Mouse (Mus musculus) urinary bladder, postnatal 14 days (tissue): ENCODE results near the gene Dmkn.
"Not testable (repeated sequence)": the region's sequence is repeated elsewhere in the genome, so short reads cannot be mapped to it uniquely, and the experiment has no call there.

Experiments used
- DNase-seq: peaks from one replicate; pipeline ENCODE4 v3.0.0; 2021; ENCODE audit warnings: low spot score

The Dmkn gene

DNA sequence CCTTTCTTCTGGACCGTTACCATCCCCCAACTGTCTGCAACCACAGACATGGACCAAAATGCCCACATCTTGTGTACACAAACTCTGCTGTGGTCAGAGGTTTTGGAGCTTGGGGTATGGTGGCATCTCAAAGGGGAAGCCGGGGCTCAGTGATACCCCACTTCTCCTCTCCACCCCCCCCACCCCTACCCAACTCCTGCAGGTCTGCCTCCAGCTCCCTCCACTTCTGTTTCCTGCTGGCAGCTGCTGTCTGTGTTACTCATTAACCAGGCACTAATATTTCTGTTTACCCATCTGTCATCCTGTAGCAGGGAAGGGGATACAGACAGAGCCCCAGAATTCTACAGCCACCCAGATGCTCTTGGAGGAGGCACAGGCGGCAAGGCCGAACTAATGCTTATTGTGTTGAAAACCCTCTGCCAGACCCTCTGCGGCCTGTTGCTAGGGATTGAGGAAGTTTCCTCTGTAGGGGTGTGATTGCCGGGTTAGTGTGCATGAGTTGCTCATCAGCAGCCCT, 48.8 kb downstream of the Dmkn start:
- DNase-seq, result peak; percentile 22

DNA sequence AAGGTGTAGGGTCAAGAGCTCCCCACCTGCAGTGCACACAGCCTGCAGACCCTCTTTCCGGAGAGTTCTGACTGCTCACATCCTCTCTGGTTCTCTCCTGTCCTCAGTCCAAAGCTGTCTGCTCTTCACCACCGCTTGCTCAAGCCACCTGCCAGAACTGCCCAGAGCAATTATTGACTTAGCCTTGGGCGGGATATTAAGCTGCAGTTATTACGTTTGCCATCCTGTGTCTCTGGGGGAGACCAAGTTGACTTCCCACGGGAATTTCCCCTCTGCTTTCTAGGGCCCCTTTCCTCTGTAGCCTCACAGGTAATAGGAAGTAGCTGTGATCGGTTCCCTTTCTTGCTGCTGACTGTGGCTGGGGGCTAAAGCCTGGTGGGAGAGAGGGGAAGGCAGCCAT, 56.6 kb downstream of the Dmkn start:
- DNase-seq, result no peak

DNA sequence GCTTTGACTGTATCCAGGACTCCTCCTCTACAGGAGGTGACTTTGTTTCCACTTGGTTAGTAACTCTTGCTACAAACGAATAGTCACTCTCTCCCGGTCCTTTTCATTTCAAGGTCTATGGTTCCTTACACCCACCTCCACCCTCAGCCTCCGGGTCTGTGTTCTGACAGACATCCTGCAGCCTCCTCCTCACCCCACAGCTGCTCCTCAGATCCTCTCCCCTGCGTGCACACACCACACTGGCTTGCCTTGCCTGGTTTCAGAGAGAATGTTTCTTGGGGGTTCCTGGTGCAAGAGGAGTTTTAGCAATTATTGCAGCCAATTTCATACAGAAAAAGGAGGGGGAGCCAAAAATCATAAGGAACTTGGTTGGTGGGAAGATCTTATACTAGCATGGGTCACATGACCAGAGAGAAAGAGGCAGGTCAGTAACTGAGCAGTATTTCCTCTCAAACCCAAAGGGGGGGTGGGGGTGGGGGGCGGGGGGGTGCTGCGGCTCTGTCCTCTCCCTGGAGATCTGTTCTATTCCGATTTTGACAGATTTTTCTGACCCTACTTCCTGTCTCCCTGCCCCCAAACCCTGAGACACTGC, 57.4 kb downstream of the Dmkn start:
- no peak for DNase-seq

DNA sequence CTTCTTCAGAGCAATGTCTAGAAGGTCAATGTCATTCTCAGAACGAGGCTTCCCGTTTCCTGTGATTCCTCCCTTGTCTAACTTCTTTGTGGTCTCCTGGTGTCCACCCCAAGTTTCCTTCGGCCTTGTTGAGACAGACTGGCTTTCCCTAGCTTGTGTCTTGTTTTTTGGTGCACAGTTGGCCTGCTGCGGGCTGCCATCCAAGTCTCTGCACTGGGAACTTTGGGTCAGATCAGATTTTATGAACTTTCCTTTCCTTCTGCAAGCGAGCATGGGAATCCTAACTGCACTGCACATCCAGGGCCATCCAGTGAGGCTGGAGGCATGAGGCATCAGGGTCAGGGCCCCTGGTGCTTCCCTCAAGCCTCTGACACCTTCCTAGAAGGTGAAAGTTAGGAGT, 58.0 kb downstream of the Dmkn start:
- DNase-seq, result no peak

DNA sequence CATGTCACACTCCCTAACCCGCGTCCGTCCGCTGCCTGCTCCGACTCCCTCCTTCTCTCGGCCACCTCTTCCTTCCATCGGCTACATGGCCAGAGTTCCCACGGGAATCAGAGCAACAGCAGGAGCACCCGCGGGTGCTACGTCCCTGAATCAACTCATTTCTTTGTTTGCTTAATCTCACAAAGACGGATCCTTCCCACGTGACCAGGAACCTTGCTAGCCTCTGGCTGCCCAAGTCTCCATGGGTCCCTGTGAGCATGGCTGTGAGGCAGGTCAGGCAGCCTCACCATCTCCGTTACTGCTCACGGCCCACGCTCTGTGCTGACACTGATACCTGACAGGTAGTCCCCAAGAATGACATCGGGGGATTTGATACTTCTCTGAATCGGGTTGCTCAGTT, 60.1 kb downstream of the Dmkn start, which contains the start of gene Ffar2:
TSS of gene Ffar2 (minus strand) at position 101 of the 400 bp plus-strand sequence.
- DNase-seq, result no peak

DNA sequence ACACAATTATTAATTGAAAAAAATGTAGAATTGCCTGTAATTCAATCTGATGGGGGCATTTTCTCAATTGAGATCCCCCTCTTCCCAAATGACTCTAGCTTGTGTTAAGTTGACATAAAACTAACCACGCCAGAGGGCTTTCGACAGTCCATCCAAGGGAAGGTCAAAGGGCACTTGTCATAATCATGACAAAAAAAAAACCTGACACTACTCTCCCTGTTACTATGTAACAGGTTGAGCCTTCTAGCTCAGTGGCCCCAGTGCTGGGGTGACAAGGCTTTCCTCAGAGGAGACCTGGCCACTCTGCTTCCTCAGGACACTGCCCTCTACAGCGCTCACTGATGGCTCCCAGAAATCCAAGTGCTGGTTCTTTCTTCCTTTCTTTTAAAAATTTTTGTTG, 60.8 kb downstream of the Dmkn start:
- DNase-seq, result no peak

DNA sequence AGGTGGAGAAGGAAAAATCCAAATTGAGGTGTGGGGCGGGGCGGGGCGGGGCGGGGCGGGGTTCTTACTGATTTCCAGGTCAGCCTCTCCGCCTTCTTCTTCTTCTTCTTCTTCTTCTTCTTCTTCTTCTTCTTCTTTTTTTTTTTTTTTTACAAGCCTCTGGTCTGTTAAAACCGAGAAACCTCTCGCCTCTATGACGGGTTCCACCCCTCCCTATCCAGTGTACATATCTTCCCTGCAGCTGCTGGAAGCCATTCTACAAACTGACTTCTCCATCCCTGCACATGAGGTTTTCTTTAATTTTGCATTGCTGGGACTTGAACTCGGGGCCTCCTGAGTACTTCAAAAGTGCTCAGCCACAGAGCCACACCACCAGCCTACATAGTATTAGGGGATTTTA, 63.1 kb downstream of the Dmkn start:
- no peak for DNase-seq

DNA sequence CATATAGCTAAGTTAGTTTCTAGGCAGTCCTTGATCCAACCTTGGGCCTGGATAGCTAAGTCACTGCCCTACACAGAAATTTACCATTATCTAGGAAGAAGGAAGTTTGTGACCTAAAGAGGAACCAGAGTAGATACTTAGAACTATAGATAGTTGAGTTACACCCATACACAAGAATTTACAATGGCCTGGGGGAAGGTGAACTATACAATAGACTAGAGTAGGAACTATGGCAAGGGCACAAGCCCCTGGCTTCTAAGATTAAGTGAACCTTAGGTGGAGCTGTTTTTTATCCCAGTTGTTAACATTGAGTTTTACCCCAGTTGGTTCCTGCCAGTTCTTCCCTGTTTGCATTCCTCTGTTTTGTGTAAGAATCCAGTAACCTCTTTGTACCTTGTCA, 65.3 kb downstream of the Dmkn start:
- not testable (repeated sequence) for DNase-seq

DNA sequence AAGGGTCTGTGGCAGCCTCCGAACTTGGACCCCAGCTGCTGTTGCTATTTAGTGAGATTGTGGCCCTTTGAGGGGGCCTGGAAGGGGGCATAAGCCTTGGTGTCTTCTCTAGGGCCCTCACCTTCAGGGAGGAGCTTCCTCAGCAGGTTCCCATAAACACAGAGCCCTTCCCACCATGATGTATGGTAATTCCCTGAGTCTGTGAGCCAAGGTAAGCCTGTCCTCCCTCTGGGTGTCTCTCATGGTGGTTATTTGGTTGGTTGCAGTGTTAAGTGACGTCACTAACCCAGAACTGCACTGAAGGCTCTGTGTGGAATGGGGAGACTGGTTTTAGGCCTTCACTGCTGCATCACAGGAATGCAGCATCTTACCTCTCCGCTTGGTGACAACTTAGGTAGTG, 65.9 kb downstream of the Dmkn start:
- no peak for DNase-seq
